Comparison of ENCODE assay signal across 8 mouse cellular contexts in genomic region chr3:131110191-131111150, GRCm38 (mm10). TPM values are rescaled to one million over a fixed set of nuclear protein-coding genes. Genes with fewer than 3 reads are reported as not detected.
DNase-seq lines count a peak whose midpoint lies in the region; ATAC-seq and TF ChIP-seq lines count a peak whose summit lies in the region.

Gene Lef1 (plus strand): TSS chr3:131110471.

- no peaks in the 10 kb centered on the region for H3K9me3 ChIP-seq in forebrain, embryonic 14.5 days (replicated peaks; ENCODE audit: control insufficient read depth, low read length)
- H3K9me3 ChIP-seq in intestine, postnatal 0 days (ENCODE audit: control insufficient read depth), result no peaks in the 10 kb centered on the region
- no peaks in the 10 kb centered on the region for H3K9me3 ChIP-seq in stomach, postnatal 0 days (ENCODE audit: control insufficient read depth, low read length)

- WGBS in forebrain, embryonic 14.5 days, result under 1% methylated on average over 64 of the region's 69 CpGs
- WGBS in intestine, postnatal 0 days, result under 1% methylated on average over 69 of the region's 69 CpGs
- under 1% methylated on average over 58 of the region's 69 CpGs for WGBS in stomach, postnatal 0 days

- H3K4me2 ChIP-seq in forebrain, embryonic 14.5 days (ENCODE audit: low read length), result peak within 1 kb of the TSS; percentile 75
- H3K4me2 ChIP-seq in intestine, postnatal 0 days (replicated peaks; ENCODE audit: low read depth), result peak within 1 kb of the TSS; percentile 81
- H3K4me2 ChIP-seq in stomach, postnatal 0 days (replicated peaks; ENCODE audit: low read depth), result peak within 1 kb of the TSS; percentile 75

- no peak for TF ChIP-seq CTCF in intestine, postnatal 0 days (IDR thresholded peaks at IDR 0.05; ENCODE audit: low read depth)
- TF ChIP-seq CTCF in stomach, postnatal 0 days (IDR thresholded peaks at IDR 0.05; ENCODE audit: low read depth), result peak; percentile 10; the same call in 1 of the 2 replicates

- peak; percentile 62 for DNase-seq in left cerebral cortex, postnatal 4 days
- no peak for DNase-seq in left cerebral cortex, adult 9 months (ENCODE audit: low spot score in 2 of 2)
- DNase-seq in adipocyte (ENCODE audit: low spot score), result peak; percentile 77
- DNase-seq in forebrain, embryonic 14.5 days (ENCODE audit: low spot score), result peak; percentile 85
- peak; percentile 57 to 62 for DNase-seq in lung, postnatal 4 days
- DNase-seq in stomach, postnatal 0 days (ENCODE audit: low spot score), result peak; percentile 53
- no peak for DNase-seq in layer of hippocampus, adult 18-20 months (ENCODE audit: low spot score in 2 of 2)

- H3K9ac ChIP-seq in forebrain, embryonic 14.5 days (ENCODE audit: low read length), result peak within 1 kb of the TSS; percentile 75
- H3K9ac ChIP-seq in intestine, postnatal 0 days (ENCODE audit: low read depth, low read length), result no peak within 1 kb of the TSS
- H3K9ac ChIP-seq in stomach, postnatal 0 days (ENCODE audit: low read length), result peak within 1 kb of the TSS; percentile 31; the same call in 1 of the 2 replicates

- no peak for TF ChIP-seq EP300 in stomach, postnatal 0 days (optimal IDR thresholded peaks at IDR 0.05)

- ATAC-seq in forebrain, embryonic 14.5 days, result peak; percentile 55
- ATAC-seq in intestine, postnatal 0 days, result no peak
- ATAC-seq in stomach, postnatal 0 days (ENCODE audit: low FRiP score, low TSS enrichment), result peak; percentile 22; the same call in 1 of the 2 replicates

- peaks cover 15% of the 10 kb centered on the region; the same call in 1 of the 2 replicates for H3K4me1 ChIP-seq in forebrain, embryonic 14.5 days (ENCODE audit: control insufficient read depth, insufficient read depth, low read length)
- H3K4me1 ChIP-seq in intestine, postnatal 0 days (replicated peaks; ENCODE audit: control insufficient read depth, insufficient read depth, low read length), result 0 out of 2 replicates have a peak, but pooled peaks cover 4% of the 10 kb centered on the region
- H3K4me1 ChIP-seq in stomach, postnatal 0 days (replicated peaks; ENCODE audit: control insufficient read depth, insufficient read depth), result peaks cover 12% of the 10 kb centered on the region

- peak within 1 kb of the TSS; percentile 44 for H3K4me3 ChIP-seq in forebrain, embryonic 14.5 days (ENCODE audit: low read depth, low read length)
- peak within 1 kb of the TSS; percentile 48 for H3K4me3 ChIP-seq in intestine, postnatal 0 days (ENCODE audit: low read depth, low read length)
- H3K4me3 ChIP-seq in stomach, postnatal 0 days (ENCODE audit: low read depth, low read length), result peak within 1 kb of the TSS; percentile 44

- intact Hi-C loops in left cerebral cortex, postnatal 4 days (cut with DNase I), result no loop called here

- H3K27me3 ChIP-seq in forebrain, embryonic 14.5 days (replicated peaks; ENCODE audit: control insufficient read depth, insufficient read depth, low read length), result peaks cover 24% of the 10 kb centered on the region
- peaks cover 96% of the 10 kb centered on the region for H3K27me3 ChIP-seq in intestine, postnatal 0 days (replicated peaks; ENCODE audit: control insufficient read depth, insufficient read depth, low read length)
- H3K27me3 ChIP-seq in stomach, postnatal 0 days (ENCODE audit: control insufficient read depth, insufficient read depth, low read length), result peaks cover 27% of the 10 kb centered on the region

- H3K27ac ChIP-seq in forebrain, embryonic 14.5 days (ENCODE audit: low read depth, low read length), result peak within 1 kb of the TSS; percentile 68
- H3K27ac ChIP-seq in intestine, postnatal 0 days (ENCODE audit: low read depth, low read length), result no peak within 1 kb of the TSS
- no peak within 1 kb of the TSS for H3K27ac ChIP-seq in stomach, postnatal 0 days (replicated peaks)

- H3K36me3 ChIP-seq in forebrain, embryonic 14.5 days (ENCODE audit: control insufficient read depth, insufficient read depth, low read length), result no peaks in the 10 kb centered on the region
- no peaks in the 10 kb centered on the region for H3K36me3 ChIP-seq in intestine, postnatal 0 days (ENCODE audit: control insufficient read depth, insufficient read depth)
- no peaks in the 10 kb centered on the region for H3K36me3 ChIP-seq in stomach, postnatal 0 days (ENCODE audit: control insufficient read depth, insufficient read depth, low read length)

RNA-seq across cellular contexts. Expression of gene Lef1, which starts in this region (rescaled TPM):
- 1 to 10 TPM; 6.6 to 7.9 TPM for total RNA-seq in left cerebral cortex, postnatal 4 days (2021)
- polyA plus RNA-seq in forebrain, embryonic 14.5 days (2014; fragmentation: Nextera tagmentation; extraction: Ambion mirVana), result 15.6 and 16.5 TPM in 2 replicates
- 0.25 and 0.27 TPM in 2 replicates for polyA plus RNA-seq in intestine, postnatal 0 days (2015; fragmentation: Nextera tagmentation; extraction: Ambion mirVana)
- 0.50 and 0.74 TPM in 2 replicates for polyA plus RNA-seq in stomach, postnatal 0 days (2015; fragmentation: Nextera tagmentation; extraction: Ambion mirVana)
- 1 to 10 TPM; 4.0 to 4.9 TPM for total RNA-seq in layer of hippocampus, adult 18-20 months (2021)

Comparison
In these comparisons a context has a peak if more than half of its experiments do, and no peak if none do; other contexts are left out.
1. DNase-seq: peak in left cerebral cortex, postnatal 4 days (single experiment), adipocyte (single experiment), forebrain, embryonic 14.5 days (single experiment) and lung, postnatal 4 days (2 of 2); none in left cerebral cortex, adult 9 months (0 of 2) and layer of hippocampus, adult 18-20 months (0 of 2).
2. Peak in DNase-seq, ATAC-seq, H3K4me3 ChIP-seq, H3K9ac ChIP-seq and H3K4me2 ChIP-seq in stomach, postnatal 0 days; RNA of the gene not detected or under 1 TPM.
3. Peak in every context shown above with its lines, with median percentiles within 50 percentile points of each other: H3K4me2 ChIP-seq and H3K4me3 ChIP-seq.